Mouse (Mus musculus) cerebellum, postnatal 25 days (tissue): ENCODE results near the gene Susd6.

ENCODE experiments used
- DNase-seq, 2 experiments: peaks; one replicate each; pipeline ENCODE4 v3.0.0; 2021; ENCODE audit warnings: mixed read lengths in 2 of 2

Gene Susd6

DNA sequence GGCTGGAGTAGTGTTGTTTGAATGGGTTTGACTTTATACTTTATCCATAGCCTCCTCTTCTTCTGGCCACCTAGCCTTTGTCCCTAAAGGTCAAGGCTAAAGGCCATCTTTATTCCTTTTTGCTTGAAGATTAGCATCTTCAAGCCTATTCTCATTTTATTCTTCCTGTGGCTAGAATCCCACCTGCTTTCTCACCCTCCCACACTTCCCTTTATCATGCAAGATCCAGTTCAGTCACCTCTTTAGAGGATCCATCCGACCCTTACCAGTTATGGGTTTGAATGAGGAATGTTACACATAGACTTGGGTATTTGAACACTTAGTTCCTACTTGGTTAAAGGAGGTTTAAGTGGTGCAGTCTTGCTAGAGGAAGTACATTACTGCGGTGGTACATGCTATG, 48.5 kb downstream of the Susd6 start:
- DNase-seq, result no peak

DNA sequence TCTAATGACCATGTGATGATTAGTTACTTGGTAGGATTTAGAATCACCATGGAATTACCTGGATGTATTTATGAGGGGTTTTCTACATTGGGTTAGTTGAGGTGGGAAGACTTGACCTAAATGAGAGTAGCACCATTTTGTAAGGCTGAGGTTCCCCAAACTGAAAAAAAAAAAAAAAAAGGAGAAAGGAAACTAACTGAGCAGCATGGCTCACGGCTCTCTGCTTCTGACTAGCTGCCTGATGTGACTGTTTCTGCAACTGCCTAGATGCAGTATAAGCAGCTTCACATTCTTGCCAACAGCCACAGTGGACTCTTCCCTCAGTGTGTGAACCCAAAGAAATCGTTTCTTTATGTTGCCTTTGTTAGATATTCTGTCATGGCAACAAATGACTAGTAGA, 49.3 kb downstream of the Susd6 start:
- DNase-seq, result no peak

DNA sequence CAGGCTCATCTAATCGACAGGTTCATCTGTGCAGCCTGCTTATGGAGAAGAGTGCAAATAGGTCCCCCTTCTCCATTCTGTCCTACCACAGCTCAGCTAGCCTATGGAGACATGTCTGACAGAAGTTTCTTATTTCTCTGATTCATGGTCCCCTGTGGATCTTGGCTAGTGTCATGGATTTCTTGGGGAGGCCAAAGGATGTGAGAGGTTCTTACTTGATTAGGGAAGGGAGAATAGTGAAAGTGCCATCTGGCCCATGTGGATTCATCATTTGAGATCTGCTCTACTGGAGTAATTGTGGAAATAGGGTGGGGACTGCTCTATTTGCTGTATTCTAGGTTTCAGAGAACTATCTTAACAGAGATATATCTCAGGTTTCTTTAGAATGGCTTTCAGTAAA, 51.3 kb downstream of the Susd6 start:
- DNase-seq, result no peak

DNA sequence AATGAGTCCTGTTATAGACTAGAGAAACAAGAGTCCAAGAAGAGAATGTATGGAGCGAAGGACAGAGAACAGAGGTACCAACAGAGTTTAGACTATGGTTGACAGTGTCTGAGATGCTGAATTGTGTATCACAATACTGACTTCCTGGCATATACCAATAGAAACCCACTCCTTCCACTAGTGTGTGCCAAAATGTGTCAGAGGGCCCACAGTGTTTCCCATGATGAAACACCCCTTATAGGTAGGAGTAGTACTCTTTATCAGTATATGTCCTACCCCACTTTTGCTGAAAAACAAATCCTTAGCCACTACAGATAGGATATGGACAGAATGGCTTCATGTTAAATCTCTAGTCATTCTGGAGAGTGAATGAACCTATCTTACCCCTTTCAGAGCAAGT, 52.3 kb downstream of the Susd6 start:
- no peak for DNase-seq

DNA sequence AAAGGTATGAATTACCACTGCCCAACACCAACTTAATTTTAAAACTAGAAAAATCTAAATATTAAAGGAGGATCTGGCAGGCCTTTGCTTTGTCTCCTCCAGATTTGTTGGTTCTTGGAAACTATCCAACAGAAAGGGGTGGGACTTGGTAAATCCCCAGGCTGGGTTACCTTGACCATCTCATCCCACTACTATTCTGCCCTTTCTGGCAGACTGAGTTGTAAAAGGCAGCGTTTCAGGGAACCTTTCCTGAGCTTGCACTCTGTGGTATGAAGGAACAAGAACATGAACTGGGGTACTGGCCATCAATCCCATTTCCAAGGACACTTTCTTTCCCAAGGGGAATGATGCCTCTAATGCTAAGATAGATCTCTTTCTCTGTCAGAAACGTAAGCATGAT, 52.9 kb downstream of the Susd6 start:
- DNase-seq, result no peak

DNA sequence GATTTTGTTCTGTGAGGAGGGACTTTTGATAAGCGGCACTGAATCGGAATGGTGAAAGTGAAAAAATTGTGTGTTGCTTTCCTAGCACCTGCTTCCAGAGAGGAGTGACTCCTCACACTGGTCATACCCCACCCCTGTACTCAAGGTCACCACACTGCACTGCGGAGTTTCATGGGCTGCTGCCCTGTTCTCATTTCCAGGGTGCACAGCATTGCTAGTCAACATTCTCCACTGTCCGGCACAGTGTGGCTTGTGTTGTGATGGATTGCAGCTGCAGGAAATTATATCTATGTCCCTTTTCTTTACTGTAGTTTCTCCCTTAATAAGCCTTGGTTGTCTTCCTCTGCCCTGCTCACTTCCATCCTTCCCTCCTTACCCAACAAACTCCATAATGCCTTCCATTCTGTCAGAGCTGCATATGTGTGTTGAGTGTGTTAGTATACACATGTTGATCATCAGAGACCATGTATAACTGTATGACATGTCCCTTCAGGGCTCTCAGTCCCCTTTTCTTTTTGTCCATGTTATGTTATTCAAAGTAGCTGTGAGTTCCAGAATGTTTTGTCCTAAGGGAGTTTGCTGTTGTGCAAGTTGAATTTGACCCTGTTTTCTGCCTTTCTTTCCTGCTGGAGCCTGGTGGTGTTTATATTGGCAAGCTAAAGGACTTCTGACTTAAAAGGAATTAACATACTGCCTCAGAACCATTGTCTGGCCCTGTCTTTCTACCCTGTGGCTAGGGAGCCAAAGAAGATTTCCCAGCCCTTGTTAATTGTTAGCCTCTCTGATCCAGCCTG, 53.5 kb downstream of the Susd6 start:
- DNase-seq, result no peak

DNA sequence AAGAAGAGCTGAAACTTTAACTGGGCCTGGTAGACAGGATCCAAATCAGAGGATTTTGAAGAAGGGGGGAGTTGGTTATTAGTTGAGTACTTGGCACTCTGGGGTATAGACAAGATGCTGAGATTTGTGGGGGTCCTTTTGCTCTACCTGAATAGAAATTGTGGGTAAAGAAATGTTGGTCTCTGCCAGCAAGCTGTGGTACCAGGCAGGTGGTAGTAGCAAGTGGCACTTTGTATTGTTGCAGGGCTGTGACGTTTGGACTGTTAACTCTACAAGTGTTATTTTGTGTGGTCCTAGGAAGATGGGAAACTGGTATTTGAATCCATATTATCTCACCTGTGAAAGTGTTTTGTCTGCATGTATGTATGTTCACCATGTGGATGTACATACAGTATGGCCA, 55.6 kb downstream of the Susd6 start:
- no peak for DNase-seq

DNA sequence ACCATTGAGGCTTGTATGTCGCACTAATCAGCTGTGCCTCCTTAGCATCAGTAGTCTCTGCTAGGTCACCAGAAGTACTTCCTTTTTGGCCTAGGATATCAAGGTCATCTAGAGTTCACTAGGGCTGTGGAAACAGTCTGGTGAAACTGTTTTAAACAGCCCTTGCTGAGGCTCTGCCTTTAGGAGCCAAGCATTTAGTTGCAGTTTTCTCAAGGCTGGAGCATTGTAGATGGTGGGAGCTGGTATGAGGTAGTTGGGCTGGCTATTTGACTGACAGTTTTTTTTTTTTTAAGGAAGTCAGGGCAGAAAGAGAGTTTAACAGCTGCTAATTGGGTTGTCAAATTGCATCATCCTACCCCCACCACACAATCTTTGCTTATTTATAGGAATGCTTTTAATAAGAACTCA, 56.6 kb downstream of the Susd6 start:
- DNase-seq, result no peak

DNA sequence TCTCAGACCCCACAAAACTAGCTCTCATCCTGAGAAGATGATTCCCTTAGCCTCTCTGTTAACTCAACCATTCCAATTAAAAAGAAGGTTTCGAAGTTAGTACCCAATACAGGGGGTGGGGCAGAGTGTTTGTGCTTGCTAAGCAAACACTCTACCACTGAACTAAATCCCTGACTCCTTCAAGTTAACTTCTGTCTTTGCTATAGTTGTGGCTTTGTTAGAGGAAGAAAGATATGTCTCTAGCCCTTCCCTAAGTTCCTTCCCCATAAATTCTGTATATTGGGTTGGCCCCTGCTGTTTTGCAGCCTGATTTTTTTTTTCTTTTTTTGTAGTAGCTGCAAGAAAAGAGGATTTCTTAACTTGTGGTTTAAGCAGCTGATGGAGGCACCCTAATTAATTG, 61.7 kb downstream of the Susd6 start:
- no peak for DNase-seq

DNA sequence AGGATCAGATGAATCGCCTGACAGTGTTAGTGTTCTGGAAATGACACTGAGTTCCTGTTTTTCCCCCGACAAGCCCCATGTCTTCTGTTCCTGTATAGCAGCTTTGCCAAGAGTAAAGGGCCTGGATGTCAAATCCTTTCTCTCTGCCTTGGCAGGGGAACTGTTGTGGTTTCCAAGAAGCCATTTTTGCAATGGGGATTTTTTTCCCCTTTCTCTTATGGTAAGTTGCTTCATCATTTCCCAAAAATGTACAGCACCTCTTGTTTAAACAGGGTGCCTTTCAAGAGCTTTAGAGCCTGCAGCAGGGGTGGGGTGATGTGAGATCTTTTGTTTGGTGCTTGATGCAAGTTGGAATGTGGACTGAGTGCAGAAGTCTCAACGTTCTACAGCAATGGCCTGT, 63.4 kb downstream of the Susd6 start:
- DNase-seq, result no peak

DNA sequence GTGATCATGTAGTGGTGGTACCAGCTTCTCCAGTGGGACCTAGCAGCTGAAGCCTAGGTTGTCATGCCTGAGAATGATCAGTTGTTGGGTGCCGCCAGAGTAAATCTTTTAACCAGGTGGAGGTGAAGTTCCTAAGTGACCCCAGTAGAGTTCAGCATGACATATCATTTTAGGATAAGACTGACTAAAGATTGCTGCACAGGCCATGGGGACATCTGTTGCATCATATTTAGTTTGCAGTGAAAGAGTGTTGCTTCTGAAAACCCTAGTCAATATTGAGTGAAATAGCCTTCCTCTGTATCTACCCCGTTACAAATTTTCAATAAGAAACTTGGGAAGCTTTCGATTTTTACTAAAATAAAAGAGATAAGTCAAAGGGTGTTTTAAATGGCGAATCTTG, 64.4 kb downstream of the Susd6 start:
- DNase-seq, result no peak

DNA sequence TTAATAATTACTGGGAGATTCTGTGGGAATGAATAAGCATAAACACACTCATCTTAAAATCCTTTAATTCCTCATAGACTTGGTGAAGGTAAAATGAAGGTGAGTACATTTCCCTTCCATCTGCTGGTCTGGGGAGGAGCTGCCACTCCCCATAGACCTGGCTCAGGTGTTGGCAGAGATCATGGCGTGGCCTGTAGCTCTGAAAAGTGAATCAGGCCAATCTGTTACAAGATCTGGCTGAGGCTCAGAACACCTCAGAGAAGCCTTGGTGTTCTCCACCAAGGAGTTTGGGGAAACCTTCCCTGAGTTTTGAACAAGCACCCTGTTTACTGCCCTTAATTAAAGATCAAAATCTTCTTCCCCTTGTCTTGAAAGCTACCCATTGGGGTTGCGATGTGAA, 64.8 kb downstream of the Susd6 start:
- peak in 1 of 2 experiments; percentile 67 for DNase-seq

DNA sequence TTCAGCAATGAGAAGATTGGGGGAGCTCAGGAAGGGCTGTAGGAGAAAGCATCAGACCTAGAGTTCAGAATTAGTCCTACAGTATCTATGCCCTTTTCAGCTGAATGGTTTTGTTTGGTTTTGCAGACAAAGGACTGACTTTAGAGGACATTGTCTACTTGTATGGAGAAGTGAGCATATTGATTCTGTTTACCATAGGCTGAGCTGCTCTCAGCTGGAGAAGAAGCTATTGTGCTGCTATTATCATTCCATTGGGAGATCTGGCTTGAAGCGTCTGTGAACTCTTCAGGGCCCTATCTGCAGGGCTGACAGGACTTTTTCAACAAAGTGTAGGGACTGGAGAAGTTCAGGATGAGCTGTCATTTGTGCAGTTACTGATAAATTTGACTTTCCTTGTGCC, 65.3 kb downstream of the Susd6 start:
- no peak for DNase-seq

DNA sequence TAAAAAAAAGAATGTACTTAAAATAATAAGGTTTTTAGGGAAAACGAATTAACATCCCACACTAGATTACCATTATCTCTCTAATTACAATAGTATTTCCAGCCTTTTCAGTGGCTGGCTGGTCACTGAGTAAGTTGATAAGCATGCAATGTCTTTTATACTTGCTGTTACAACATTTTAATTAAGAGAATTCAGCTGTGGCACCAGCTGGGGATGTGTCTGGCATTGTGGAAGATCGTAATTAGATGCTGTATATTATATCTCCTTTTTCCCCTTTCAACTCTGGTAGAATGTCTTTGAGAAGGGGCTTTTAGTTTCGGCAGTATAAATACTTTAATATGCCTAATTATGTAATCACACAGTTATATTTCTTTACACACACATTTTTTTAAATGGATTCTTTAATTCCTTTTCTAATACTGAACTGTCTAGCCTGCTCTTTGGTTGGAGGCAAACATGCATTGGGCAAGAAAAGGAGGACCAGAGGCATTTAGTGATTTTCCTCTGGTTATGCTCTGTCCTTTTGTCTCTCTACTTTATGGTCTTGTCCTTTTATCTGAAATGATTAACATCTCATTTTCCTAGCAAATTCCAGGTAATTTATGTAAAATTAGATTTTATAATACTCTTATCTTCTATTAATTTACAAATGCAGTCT, 67.5 kb downstream of the Susd6 start:
- DNase-seq, result no peak

DNA sequence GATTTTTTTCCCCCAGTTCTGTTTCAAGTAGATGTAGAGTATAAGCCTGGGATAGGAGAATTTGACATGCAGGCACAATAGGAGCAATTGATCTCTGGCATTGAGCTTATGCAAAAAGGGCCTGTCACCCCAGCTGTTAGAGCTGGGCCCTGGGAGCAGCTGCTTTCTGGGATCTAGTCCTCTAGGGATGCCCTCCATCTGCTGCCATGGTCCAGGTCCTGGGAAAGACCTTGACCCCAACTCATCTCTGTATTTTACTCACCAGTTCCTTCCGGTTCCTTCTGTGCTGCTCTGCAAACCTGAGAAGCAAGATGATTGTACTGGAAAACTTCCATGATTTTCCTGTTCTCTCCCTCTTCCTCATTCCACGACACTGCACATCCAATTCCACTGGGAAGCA, 68.0 kb downstream of the Susd6 start:
- no peak for DNase-seq

DNA sequence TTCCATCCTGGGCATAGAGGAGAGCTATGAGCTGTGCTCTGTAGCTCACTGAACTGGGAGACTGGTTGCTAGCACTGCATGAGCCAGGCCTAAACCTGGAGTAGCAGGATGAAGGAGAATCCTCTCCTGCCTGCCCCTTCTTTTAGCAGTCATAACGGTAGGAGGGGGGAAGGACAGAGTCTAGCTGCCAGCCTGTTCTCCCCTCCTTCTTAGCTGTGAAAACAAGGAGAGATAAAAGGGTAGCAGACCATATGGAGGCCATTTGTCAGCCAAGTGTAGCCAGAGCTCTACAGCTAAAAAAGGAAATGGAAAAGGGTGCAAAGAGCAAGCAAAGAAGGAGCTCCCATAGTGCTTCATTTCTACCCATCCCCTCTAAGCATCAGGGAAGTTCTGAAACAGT, 71.6 kb downstream of the Susd6 start:
- peak; percentile 75 to 81 for DNase-seq

DNA sequence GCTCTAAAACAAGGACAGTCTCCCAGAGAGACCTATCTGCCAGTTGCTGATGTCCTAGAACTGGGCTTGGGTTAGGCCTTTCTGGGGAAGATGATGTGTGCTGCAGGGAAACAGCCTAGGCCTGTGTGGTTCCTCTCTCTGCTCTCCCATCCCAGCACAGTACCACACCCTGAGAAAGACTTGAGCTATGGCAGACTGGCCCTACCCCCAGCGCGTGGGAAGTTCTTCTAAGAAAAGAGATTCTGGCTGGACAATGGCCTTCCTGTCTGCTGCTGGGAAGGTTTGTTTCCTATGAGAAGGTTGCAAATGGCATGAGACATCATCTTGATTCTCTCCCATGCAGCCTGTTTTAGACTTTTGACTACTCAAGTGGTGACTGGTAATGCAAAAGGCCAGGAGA, 73.1 kb downstream of the Susd6 start:
- no peak for DNase-seq

DNA sequence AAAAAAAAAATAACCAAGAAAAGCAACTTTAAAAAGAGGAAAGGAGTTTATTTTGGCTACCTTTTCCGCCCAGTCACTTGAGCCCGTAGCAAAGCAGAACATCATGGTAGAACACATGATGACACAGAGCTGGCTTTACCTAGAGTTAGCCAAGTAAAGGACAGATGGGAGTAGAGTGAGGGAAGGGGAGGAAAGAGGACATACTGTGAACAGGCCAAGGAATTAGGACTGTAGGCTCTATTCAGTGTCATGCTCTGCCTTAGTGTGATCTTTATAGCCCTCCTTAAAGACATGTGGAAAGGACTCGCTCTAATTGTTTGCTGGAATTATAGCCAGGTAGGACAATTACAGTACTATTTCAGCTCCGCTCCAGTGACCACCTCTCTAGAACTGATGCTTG, 74.9 kb downstream of the Susd6 start:
- DNase-seq, result no peak

DNA sequence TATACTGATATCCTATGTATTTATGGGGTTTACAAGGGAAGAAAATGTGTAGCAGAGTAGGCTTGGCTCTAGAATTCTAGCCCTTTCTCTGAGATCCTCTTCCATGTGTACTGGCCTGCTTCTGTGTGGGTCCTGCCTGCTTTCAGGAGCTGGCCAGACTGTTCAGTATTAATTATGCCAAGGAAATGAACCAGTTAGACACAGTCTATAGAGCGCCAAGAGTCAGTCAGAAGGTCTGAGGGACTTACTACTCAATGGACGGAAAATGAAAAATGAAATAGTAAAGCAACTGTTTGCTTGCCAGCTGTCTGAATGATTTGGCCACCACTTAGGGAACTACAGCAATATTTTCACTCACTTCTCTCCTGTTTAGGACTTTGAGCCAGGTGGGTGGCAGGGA, 75.7 kb downstream of the Susd6 start:
- DNase-seq, result peak in 1 of 2 experiments; percentile 47

DNA sequence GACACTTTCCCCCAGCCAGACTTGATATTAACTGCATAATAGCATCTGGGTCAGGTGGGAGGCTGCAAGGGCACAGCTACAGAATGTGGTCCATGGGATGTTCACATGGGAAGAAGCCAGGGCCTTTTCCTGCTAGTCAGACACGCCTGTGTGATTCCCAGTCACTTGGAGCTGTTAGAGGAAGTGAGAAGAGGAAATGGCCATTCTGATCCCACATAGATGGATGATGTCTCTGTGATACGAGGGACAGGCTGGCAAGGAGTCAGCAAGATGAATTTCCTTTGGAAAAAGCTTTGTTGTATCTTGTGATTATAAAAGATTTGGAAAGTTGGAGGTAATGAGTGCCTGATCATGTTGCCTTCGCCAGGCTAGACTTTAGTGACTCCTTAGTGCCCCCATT, 76.8 kb downstream of the Susd6 start:
- DNase-seq, result no peak

DNA sequence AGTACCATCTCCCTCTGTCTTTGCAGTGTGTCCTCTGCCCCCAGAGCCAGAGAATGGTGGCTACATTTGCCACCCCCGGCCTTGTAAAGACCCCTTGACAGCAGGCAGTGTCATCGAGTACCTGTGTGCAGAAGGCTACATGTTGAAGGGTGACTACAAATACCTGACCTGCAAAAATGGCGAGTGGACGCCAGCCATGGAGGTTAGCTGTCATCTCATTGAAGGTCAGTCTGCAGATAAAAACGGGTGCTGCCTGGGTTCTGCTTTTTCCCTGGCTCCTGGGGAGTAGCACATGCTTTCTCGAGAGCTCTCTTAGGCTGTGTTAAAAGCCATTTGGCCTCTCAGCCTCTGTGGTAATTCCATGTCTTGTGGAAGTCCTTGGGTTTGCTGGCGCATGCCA, 78.1 kb downstream of the Susd6 start:
- DNase-seq, result no peak

DNA sequence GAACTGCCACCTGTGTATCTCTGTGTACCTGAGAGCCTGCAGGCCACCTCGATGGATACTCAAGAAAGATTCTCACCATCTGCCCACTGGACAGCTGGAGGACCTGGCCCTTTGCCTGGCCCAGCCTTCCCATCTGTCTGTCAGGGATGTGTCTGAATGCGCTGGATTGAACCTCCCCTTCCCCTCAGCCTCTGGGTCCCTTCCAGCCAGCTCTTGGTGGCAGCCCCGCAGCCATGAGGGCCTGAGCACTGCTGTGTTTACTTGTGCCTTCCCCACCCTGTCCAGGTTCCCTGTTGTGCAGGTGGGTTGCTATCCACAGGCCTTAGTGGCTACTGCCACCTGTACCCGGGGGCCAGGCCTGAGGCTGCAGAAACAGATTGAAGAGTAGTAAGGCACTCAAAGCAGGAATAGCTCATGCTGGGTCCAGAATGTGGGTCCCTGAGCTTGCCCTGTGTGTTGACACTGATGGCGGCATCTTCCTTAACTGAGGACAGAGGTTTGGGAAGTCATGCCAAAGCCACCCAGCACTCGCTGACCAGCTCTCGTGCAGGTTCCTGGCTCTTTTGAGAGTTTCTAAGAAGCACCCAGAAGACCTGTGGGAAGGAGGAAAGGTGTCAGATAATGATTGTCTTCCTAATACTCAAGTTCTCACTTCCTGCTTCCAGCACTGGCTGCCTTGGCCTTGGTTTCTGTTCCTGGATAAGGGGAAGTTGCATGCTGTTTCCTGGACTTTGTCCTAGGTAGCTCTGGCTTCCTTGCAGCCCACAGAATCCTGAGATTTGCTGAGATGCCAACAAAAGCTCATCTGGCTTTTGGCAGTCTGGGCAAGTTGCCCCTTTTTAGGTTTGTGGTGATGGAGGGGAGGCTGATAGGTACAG, 87.1 kb downstream of the Susd6 start:
- peak; percentile 74 to 75 for DNase-seq

DNA sequence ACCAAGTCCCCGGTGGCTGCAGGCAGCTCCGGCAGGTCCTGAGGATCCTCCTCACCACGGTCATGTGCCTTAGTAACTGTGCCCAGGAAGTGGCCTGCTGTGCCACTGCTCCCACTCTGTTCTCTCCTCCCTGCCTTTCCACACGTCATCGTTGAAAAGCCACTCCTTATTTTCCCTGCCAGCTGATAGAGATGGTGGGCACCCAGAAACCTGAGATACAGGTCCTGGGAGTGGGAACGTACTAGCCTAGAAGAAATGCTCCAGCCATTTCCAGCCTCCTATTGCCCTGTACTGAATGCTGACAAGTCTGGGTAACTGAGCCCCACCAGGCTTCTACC, 87.8 kb downstream of the Susd6 start:
- no peak for DNase-seq

DNA sequence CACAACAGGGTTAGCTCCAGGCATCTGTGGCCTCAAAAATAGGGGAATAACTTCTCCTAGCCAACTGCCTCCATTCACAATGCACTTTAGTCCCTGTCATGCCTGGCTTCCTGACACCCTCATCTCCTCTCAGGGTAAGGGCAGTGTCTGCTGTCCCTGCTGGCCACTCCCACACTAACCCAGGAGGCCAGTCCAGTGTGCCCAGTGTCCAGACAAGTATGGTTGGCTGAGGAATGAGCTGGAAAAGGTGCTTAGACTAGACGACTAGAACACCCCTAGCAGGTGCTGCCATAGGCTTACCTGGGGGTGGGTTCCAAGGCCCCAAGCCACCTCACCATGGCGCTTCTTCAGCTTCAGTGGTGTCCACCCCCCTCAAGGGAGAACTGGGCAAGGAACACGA, 88.3 kb downstream of the Susd6 start:
- DNase-seq, result no peak
